Mouse (Mus musculus): ENCODE data around the gene Etnk1.

GRCm38 (mm10) chr6:143156684-143157083 is 10.3 kb upstream of the Etnk1 start:
- no peak for TF ChIP-seq E2F4 (IDR thresholded peaks at IDR 0.05; ENCODE audit: insufficient replicate concordance, low read depth, low read length)
- no peak for TF ChIP-seq RAD21 (IDR thresholded peaks at IDR 0.05; ENCODE audit: low read depth, low read length)
- no peak for TF ChIP-seq POLR2A (IDR thresholded peaks at IDR 0.05; ENCODE audit: low read depth, low read length)
- no peak for TF ChIP-seq NELFE (IDR thresholded peaks at IDR 0.05; ENCODE audit: low read depth, low read length)
- no peak for TF ChIP-seq IRF4 (IDR thresholded peaks at IDR 0.05; ENCODE audit: low read depth, low read length)
- no peak for TF ChIP-seq ZMIZ1 (IDR thresholded peaks at IDR 0.05; ENCODE audit: low read depth, low read length)
- TF ChIP-seq HCFC1 (IDR thresholded peaks at IDR 0.05; ENCODE audit: low read depth, low read length), result no peak
- TF ChIP-seq TCF12 (IDR thresholded peaks at IDR 0.05; ENCODE audit: low read depth, low read length), result no peak
- TF ChIP-seq CTCF (conservative IDR thresholded peaks at IDR 0.05 in 1 of 2, IDR thresholded peaks at IDR 0.05 in 1 of 2; ENCODE audit: low read depth in 2 of 2, low read length in 2 of 2), result no peak

Measured in CH12.LX (cell line).